Mouse (Mus musculus) spleen, adult 18-20 months (tissue): ENCODE measurements around the gene Socs3.

Experiments used
- DNase-seq, 2 experiments: peaks; one replicate each; pipeline ENCODE4 v3.0.0; 2022; ENCODE audit warnings: mixed read lengths in 2 of 2

Socs3 gene

DNA sequence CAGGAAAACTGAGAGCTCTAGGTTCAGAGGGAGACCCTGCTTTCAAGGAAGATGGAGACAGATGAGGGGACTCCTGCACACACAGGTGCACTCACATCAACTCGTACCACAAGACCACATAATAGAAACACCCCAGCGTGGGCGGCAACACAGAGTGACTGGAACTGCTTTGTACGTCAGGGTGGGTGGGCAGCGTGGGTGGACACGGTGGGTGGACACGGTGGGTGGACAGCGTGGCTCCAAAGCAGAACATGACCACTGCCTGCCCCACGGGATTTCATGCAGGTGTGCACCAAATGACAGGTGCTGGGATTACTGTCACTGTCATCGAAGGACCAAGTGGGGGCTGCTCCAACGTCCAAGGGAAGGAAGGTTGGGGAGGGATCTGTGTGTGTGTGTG lies 51.3 kb downstream of the Socs3 start:
- peak; percentile 25 to 36 for DNase-seq
